In the genomic region with DNA sequence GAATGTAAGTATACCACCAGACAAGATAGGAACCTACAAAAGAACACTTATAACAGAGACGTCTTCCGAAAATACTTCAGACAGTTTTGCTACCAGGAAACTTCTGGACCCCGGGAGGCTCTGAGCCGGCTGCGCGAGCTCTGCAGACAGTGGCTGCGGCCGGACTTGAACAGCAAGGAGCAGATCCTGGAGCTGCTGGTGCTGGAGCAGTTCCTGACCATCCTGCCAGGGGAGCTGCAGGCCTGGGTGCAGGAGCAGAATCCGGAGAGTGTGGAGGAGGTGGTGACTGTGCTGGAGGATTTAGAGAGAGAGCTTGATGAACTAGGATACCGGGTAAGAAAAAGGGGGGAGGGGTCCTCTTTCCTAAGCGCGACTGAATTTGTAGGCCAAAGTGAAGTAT, we compare ENCODE assay signal across 9 mouse cellular contexts. TPM values are rescaled to one million over a fixed set of nuclear protein-coding genes. Genes with fewer than 3 reads are reported as not detected.
A peak's percentile ranks its signal among the peaks of the same experiment; 100 is the strongest.
DNase-seq lines count a peak whose midpoint lies in the region; ATAC-seq and TF ChIP-seq lines count a peak whose summit lies in the region.
"Had no signal": no experiment of that assay in that cellular context is flagged by ENCODE, and none has a peak within 500 bp of the region (broad histone marks: within the 10 kb centered on the region; RNA-seq: fewer than 3 reads in every experiment).

No protein-coding gene starts in this region.

- no peaks in the 10 kb centered on the region; the same call in 1 of the 2 replicates for H3K79me2 ChIP-seq in heart, adult 2 months (replicated peaks; ENCODE audit: control insufficient read depth, insufficient read depth, low read length)

- no peak for ATAC-seq in forebrain, embryonic 11.5 days (replicated peaks; ENCODE audit: low FRiP score)
- ATAC-seq in limb, embryonic 15.5 days (ENCODE audit: insufficient number of reproducible peaks, low FRiP score, low TSS enrichment, low read depth) = no peak
- ATAC-seq in stomach, postnatal 0 days (ENCODE audit: low FRiP score, low TSS enrichment) = 0 out of 2 replicates have a peak, but pooled peaks have one; percentile 25

- TF ChIP-seq EP300 in heart, adult 2 months (IDR thresholded peaks at IDR 0.05; ENCODE audit: insufficient read depth, low read depth, low read length) = no peak
- no peak for TF ChIP-seq EP300 in stomach, postnatal 0 days (optimal IDR thresholded peaks at IDR 0.05)

- H3K27ac ChIP-seq in heart, adult 2 months = no peak overlapping the region; the same call in 1 of the 2 replicates
- no peak overlapping the region for H3K27ac ChIP-seq in forebrain, embryonic 11.5 days (ENCODE audit: low read depth, low read length)
- H3K27ac ChIP-seq in limb, embryonic 15.5 days = no peak overlapping the region
- no peak overlapping the region for H3K27ac ChIP-seq in stomach, postnatal 0 days (replicated peaks)

- no peak for DNase-seq in heart, adult 2 months
- DNase-seq in heart, adult 9 months (ENCODE audit: low spot score in 2 of 2) = no peak
- DNase-seq in ES-CJ7 (ENCODE audit: low read depth, low spot score) = peak; percentile 26
- DNase-seq in forebrain, embryonic 11.5 days (ENCODE audit: low spot score) = no peak
- DNase-seq in stomach, postnatal 0 days (ENCODE audit: low spot score) = peak; percentile 25
- no peak for DNase-seq in left cerebral cortex, postnatal 4 days
- DNase-seq in right cerebral cortex, adult 18-20 months = no peak

- intact Hi-C loops in heart, adult 2 months (cut with DNase I) = loop anchor here (2.0 to 5.0 kb wide), 2 partner anchors 104 to 167 kb away; a partner anchor contains a TSS
- intact Hi-C loops in left cerebral cortex, postnatal 4 days (cut with DNase I) = no loop called here

- no peak for TF ChIP-seq CTCF in heart, adult 2 months (IDR thresholded peaks at IDR 0.05)
- TF ChIP-seq CTCF in stomach, postnatal 0 days (IDR thresholded peaks at IDR 0.05; ENCODE audit: low read depth) = peak; percentile 30; the same call in 1 of the 2 replicates

- no peak for TF ChIP-seq POLR2A in heart, adult 2 months (IDR thresholded peaks at IDR 0.05; ENCODE audit: insufficient read depth, low read depth, low read length)

- H3K4me3 ChIP-seq in heart, adult 2 months = peak overlapping the region; percentile 92
- H3K4me3 ChIP-seq in forebrain, embryonic 11.5 days (ENCODE audit: low read depth, low read length) = peak overlapping the region; percentile 60
- H3K4me3 ChIP-seq in limb, embryonic 15.5 days = peak overlapping the region; percentile 69
- H3K4me3 ChIP-seq in stomach, postnatal 0 days (ENCODE audit: low read depth, low read length) = peak overlapping the region; percentile 75

- H3K9ac ChIP-seq in heart, adult 2 months (ENCODE audit: low read depth, low read length) = peak overlapping the region; percentile 14; the same call in 1 of the 2 replicates
- peak overlapping the region; percentile 12 for H3K9ac ChIP-seq in forebrain, embryonic 11.5 days (ENCODE audit: low read length)
- H3K9ac ChIP-seq in limb, embryonic 15.5 days = no peak overlapping the region
- peak overlapping the region; percentile 35; the same call in 1 of the 2 replicates for H3K9ac ChIP-seq in stomach, postnatal 0 days (ENCODE audit: low read length)

- H3K4me1 ChIP-seq in heart, adult 2 months (ENCODE audit: control insufficient read depth, insufficient read depth, low read length) = no peaks in the 10 kb centered on the region
- no peaks in the 10 kb centered on the region; the same call in 1 of the 2 replicates for H3K4me1 ChIP-seq in forebrain, embryonic 11.5 days (replicated peaks; ENCODE audit: control insufficient read depth, insufficient read depth, low read length)
- H3K4me1 ChIP-seq in limb, embryonic 15.5 days = peaks cover 18% of the 10 kb centered on the region
- peaks cover 10% of the 10 kb centered on the region; the same call in 1 of the 2 replicates for H3K4me1 ChIP-seq in stomach, postnatal 0 days (replicated peaks; ENCODE audit: control insufficient read depth, insufficient read depth)

- H3K9me3 ChIP-seq in forebrain, embryonic 11.5 days (ENCODE audit: control insufficient read depth, low read length) = no peaks in the 10 kb centered on the region
- H3K9me3 ChIP-seq in limb, embryonic 15.5 days = no peaks in the 10 kb centered on the region
- no peaks in the 10 kb centered on the region for H3K9me3 ChIP-seq in stomach, postnatal 0 days (ENCODE audit: control insufficient read depth, low read length)

- 50% methylated on average over 12 of the region's 12 CpGs for WGBS in heart, adult 2 months
- WGBS in forebrain, embryonic 11.5 days = 73% methylated on average over 12 of the region's 12 CpGs
- WGBS in limb, embryonic 15.5 days = 74% methylated on average over 12 of the region's 12 CpGs
- 69% methylated on average over 12 of the region's 12 CpGs for WGBS in stomach, postnatal 0 days

- H3K4me2 ChIP-seq in forebrain, embryonic 11.5 days (ENCODE audit: low read depth, low read length, severe bottlenecking) = peak overlapping the region; percentile 60
- H3K4me2 ChIP-seq in limb, embryonic 15.5 days = peak overlapping the region; percentile 51
- H3K4me2 ChIP-seq in stomach, postnatal 0 days (replicated peaks; ENCODE audit: low read depth) = peak overlapping the region; percentile 68

- no peaks in the 10 kb centered on the region for H3K27me3 ChIP-seq in heart, adult 2 months (ENCODE audit: control insufficient read depth, insufficient read depth, low read length)
- no peaks in the 10 kb centered on the region for H3K27me3 ChIP-seq in forebrain, embryonic 11.5 days (ENCODE audit: control insufficient read depth, insufficient read depth, low read length)
- 0 out of 2 replicates have a peak, but pooled peaks cover 2% of the 10 kb centered on the region for H3K27me3 ChIP-seq in limb, embryonic 15.5 days
- no peaks in the 10 kb centered on the region for H3K27me3 ChIP-seq in stomach, postnatal 0 days (ENCODE audit: control insufficient read depth, insufficient read depth, low read length)

- peaks cover 9% of the 10 kb centered on the region for H3K36me3 ChIP-seq in heart, adult 2 months (ENCODE audit: control insufficient read depth, insufficient read depth, low read length)
- H3K36me3 ChIP-seq in forebrain, embryonic 11.5 days (ENCODE audit: control insufficient read depth, insufficient read depth, low read length) = no peaks in the 10 kb centered on the region
- peaks cover 11% of the 10 kb centered on the region for H3K36me3 ChIP-seq in limb, embryonic 15.5 days
- no peaks in the 10 kb centered on the region for H3K36me3 ChIP-seq in stomach, postnatal 0 days (ENCODE audit: control insufficient read depth, insufficient read depth, low read length)

RNA-seq across cellular contexts. Expression of a gene that starts 1.1 kb away (rescaled TPM):
- 1 to 10 TPM; 4.8 to 5.1 TPM for total RNA-seq in heart, adult 2 months (2021)
- polyA plus RNA-seq in heart, adult 2 months (2012; rRNA removed) = 1.3 and 2.5 TPM in 2 replicates
- polyA plus RNA-seq in forebrain, embryonic 11.5 days (2014; fragmentation: Nextera tagmentation; extraction: Ambion mirVana) = 20.5 and 22.4 TPM in 2 replicates
- 9.2 and 10.2 TPM in 2 replicates for polyA plus RNA-seq in limb, embryonic 15.5 days (2015; fragmentation: Nextera tagmentation; extraction: Ambion mirVana)
- 4.3 and 4.6 TPM in 2 replicates for polyA plus RNA-seq in stomach, postnatal 0 days (2015; fragmentation: Nextera tagmentation; extraction: Ambion mirVana)
- 10 to 100 TPM; 11.0 to 11.3 TPM for total RNA-seq in left cerebral cortex, postnatal 4 days (2021)

RNA-seq across cellular contexts. Expression of a gene that starts 17.0 kb away (rescaled TPM):
- not detected for total RNA-seq in heart, adult 2 months (2021)
- not detected in 2 replicates for polyA plus RNA-seq in heart, adult 2 months (2012; rRNA removed)
- not detected in 2 replicates for polyA plus RNA-seq in forebrain, embryonic 11.5 days (2014; fragmentation: Nextera tagmentation; extraction: Ambion mirVana)
- polyA plus RNA-seq in limb, embryonic 15.5 days (2015; fragmentation: Nextera tagmentation; extraction: Ambion mirVana) = not detected in 2 replicates
- polyA plus RNA-seq in stomach, postnatal 0 days (2015; fragmentation: Nextera tagmentation; extraction: Ambion mirVana) = not detected in 2 replicates
- not detected for total RNA-seq in left cerebral cortex, postnatal 4 days (2021)
- total RNA-seq: left cerebral cortex, postnatal 36 days had no signal

RNA-seq across cellular contexts. Expression of a gene that starts 38.8 kb away (rescaled TPM):
- 10 to 100 TPM; 23.2 to 27.7 TPM for total RNA-seq in heart, adult 2 months (2021)
- 18.7 and 35.6 TPM in 2 replicates for polyA plus RNA-seq in heart, adult 2 months (2012; rRNA removed)
- 89.7 and 91.3 TPM in 2 replicates for polyA plus RNA-seq in forebrain, embryonic 11.5 days (2014; fragmentation: Nextera tagmentation; extraction: Ambion mirVana)
- polyA plus RNA-seq in limb, embryonic 15.5 days (2015; fragmentation: Nextera tagmentation; extraction: Ambion mirVana) = 84.1 and 85.7 TPM in 2 replicates
- 32.9 and 36.4 TPM in 2 replicates for polyA plus RNA-seq in stomach, postnatal 0 days (2015; fragmentation: Nextera tagmentation; extraction: Ambion mirVana)
- total RNA-seq in left cerebral cortex, postnatal 4 days (2021) = 10 to 100 TPM; 49.4 to 56.1 TPM

RNA-seq across cellular contexts. Expression of a gene that starts 51.8 kb away (rescaled TPM):
- total RNA-seq in heart, adult 2 months (2021) = not detected
- polyA plus RNA-seq in heart, adult 2 months (2012; rRNA removed) = not detected in 2 replicates
- not detected in 2 replicates for polyA plus RNA-seq in forebrain, embryonic 11.5 days (2014; fragmentation: Nextera tagmentation; extraction: Ambion mirVana)
- 0.23 TPM in 1 of 2 replicates, not detected in the other for polyA plus RNA-seq in limb, embryonic 15.5 days (2015; fragmentation: Nextera tagmentation; extraction: Ambion mirVana)
- polyA plus RNA-seq in stomach, postnatal 0 days (2015; fragmentation: Nextera tagmentation; extraction: Ambion mirVana) = 0.07 TPM in 1 of 2 replicates, not detected in the other
- not detected for total RNA-seq in left cerebral cortex, postnatal 4 days (2021)
- total RNA-seq: left cerebral cortex, postnatal 36 days had no signal

Comparison
In these comparisons a context has a peak if more than half of its experiments do, and no peak if none do; other contexts are left out.
1. DNase-seq: peak in ES-CJ7 (single experiment) and stomach, postnatal 0 days (single experiment); none in heart, adult 2 months (0 of 2), heart, adult 9 months (0 of 2), forebrain, embryonic 11.5 days (single experiment), left cerebral cortex, postnatal 4 days (single experiment) and right cerebral cortex, adult 18-20 months (single experiment).
2. Peak in every context shown above with its lines, with median percentiles within 50 percentile points of each other: H3K4me3 ChIP-seq and H3K4me2 ChIP-seq.